Mouse (Mus musculus): ENCODE results near the gene Smyd3.

DNA sequence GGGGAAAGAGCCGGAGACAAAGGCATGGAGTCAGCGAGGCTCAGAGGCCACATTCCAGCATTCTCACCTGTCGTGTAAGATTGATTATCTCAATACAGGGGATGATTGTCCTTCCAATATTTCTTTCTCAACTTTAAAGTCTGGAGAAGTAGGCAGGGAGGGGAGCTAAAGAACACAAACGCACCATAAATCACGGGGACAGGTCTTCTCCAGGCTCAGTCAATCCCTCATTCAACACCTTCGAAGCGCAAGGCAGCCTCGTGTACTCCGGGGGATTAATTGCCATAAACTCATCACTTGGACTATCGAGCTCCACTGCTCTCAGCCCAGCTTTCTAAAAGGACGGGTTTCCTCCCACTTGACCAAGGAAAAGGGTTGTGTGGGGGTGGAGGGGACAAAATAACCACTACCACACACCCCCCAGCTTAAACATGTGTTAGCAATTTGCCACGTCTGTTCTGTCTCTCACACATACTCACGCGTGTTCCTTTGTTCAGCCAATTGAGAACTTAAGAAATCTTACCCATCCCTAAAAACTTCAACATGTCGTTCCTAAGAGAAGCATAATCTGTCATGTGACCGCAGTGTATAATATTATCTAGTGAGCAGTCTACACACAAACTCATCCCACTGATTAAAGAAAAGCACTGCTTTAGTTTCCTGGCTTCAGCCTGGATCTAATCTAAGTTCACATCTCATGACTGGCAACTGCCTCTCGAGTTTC lies 43.8 kb downstream of the Smyd3 start:
- no peak for TF ChIP-seq CTCF (IDR thresholded peaks at IDR 0.05; ENCODE audit: low read depth, low read length)
- no peak for TF ChIP-seq POLR2A (IDR thresholded peaks at IDR 0.05; ENCODE audit: insufficient read depth, low read length)
- no peak for TF ChIP-seq EP300 (IDR thresholded peaks at IDR 0.05; ENCODE audit: insufficient read depth, low read depth, low read length)
